Mouse (Mus musculus): ENCODE measurements around the gene Etfdh. TPM values are rescaled to one million over a fixed set of nuclear protein-coding genes. Genes with fewer than 3 reads are reported as not detected.
"Not testable (repeated sequence)": the region's sequence is repeated elsewhere in the genome, so short reads cannot be mapped to it uniquely, and the experiment has no call there.

The Etfdh gene
- polyA plus RNA-seq, 2 experiments, result 21.7 to 40.7 TPM

DNA sequence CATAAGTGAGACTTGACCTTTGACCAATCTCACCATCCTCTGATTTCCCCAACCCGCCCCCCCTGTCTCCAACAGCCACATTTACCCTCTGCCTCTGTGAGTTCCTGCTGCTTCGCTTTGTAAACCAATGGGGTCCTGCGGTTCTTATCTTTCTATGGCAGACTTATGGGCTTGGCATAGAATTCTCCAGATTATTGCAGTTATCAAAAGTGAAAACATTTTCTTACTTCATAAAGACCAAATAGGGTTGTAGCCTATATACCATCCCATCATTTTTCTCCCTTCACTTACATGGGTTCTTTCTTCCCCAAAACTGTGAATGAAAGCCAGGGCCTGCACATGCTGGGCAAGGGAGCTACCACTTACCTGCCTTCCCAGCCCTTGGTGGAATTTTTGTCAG is 55.0 kb downstream of the Etfdh start:
- H3K27me3 ChIP-seq (ENCODE audit: control insufficient read depth, insufficient read depth, low read length), result no peaks in the 10 kb centered on the region
- peak; percentile 97 for ATAC-seq (ENCODE audit: insufficient read depth)
- peak; percentile 86 to 93 (median 90) for DNase-seq (ENCODE audit: low read depth in 3 of 3, low spot score in 3 of 3)
- peak overlapping the region in 1 of 2 experiments; percentile 16; a peak in 1 of 4 replicates for H3K4me3 ChIP-seq (ENCODE audit: insufficient read depth in 1 of 2, low read depth in 2 of 2, low read length in 2 of 2)
- 14% methylated on average over 3 of the region's 3 CpGs for WGBS (ENCODE audit: insufficient replicate concordance)
- no peaks in the 10 kb centered on the region for H3K9me3 ChIP-seq (ENCODE audit: control insufficient read depth, low read length)
- peak overlapping the region; percentile 63 for H3K9ac ChIP-seq (replicated peaks)
- H3K36me3 ChIP-seq (replicated peaks; ENCODE audit: control insufficient read depth, insufficient read depth, low read depth), result no peaks in the 10 kb centered on the region
- H3K4me1 ChIP-seq (replicated peaks; ENCODE audit: control insufficient read depth in 2 of 2, insufficient read depth in 2 of 2, low read length in 1 of 2), result peaks cover 35 to 48% of the 10 kb centered on the region in 2 experiments
- peak overlapping the region; percentile 72 for H3K4me2 ChIP-seq (ENCODE audit: low read depth)
- peak overlapping the region; percentile 98 for H3K27ac ChIP-seq
- TF ChIP-seq EP300 (IDR thresholded peaks at IDR 0.05; ENCODE audit: low read depth) (peak; percentile 96), CTCF (IDR thresholded peaks at IDR 0.05; ENCODE audit: low read depth) (no peak)

DNA sequence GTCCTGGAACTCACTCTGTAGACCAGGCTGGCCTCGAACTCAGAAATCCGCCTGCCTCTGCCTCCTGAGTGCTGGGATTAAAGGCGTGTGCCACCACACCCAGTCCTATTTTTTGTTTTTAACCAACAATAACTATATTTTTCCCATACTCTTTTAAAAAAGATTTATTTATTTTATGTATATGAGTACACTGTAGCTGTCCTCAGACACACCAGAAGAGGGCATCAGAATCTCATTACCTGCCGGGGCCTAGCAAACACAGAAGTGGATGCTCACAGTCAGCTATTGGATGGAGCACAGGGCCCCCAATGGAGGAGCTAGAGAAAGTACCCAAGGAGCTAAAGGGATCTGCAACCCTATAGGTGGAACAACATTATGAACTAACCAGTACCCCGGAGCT is 55.9 kb downstream of the Etfdh start:
- not testable (repeated sequence) for H3K36me3 ChIP-seq (replicated peaks; ENCODE audit: control insufficient read depth, insufficient read depth, low read depth); ATAC-seq (ENCODE audit: insufficient read depth); DNase-seq (ENCODE audit: low read depth in 3 of 3, low spot score in 3 of 3); H3K4me3 ChIP-seq (ENCODE audit: insufficient read depth in 1 of 2, low read depth in 2 of 2, low read length in 2 of 2); H3K4me2 ChIP-seq (ENCODE audit: low read depth); H3K9ac ChIP-seq (replicated peaks); H3K27ac ChIP-seq; H3K9me3 ChIP-seq (ENCODE audit: control insufficient read depth, low read length); H3K27me3 ChIP-seq (ENCODE audit: control insufficient read depth, insufficient read depth, low read length)
- H3K4me1 ChIP-seq (replicated peaks; ENCODE audit: control insufficient read depth in 2 of 2, insufficient read depth in 2 of 2, low read length in 1 of 2), result peaks cover 34 to 47% of the 10 kb centered on the region in 2 experiments
- WGBS (ENCODE audit: insufficient replicate concordance), result 86% methylated on average over 5 of the region's 5 CpGs

GRCm38 (mm10) chr3:79572399-79572798 is 56.9 kb downstream of the Etfdh start:
- DNase-seq (ENCODE audit: low read depth in 3 of 3, low spot score in 3 of 3), result no peak

DNA sequence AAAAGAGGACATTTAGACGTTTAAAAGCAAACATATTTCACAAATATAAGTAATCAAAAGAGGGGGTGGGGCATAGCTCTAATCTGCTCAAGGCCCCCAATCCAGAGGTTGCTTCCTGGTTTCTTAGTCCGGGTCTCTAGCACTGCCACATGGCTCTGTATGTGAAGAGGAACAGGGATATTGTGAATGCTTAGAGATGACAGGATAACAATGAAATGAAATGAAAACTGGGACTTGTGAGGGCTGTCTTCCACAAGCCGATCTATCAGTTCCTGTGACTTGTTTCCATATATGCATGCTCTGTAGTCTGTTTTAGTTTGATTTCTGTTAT is 60.0 kb downstream of the Etfdh start:
- no peak overlapping the region for H3K4me2 ChIP-seq (ENCODE audit: low read depth)
- H3K4me1 ChIP-seq (replicated peaks; ENCODE audit: control insufficient read depth in 2 of 2, insufficient read depth in 2 of 2, low read length in 1 of 2), result peaks cover 25 to 38% of the 10 kb centered on the region in 2 experiments
- H3K27me3 ChIP-seq (ENCODE audit: control insufficient read depth, insufficient read depth, low read length), result no peaks in the 10 kb centered on the region
- H3K27ac ChIP-seq, result no peak overlapping the region
- no peak overlapping the region for H3K4me3 ChIP-seq (ENCODE audit: insufficient read depth in 1 of 2, low read depth in 2 of 2, low read length in 2 of 2)
- no peak for TF ChIP-seq EP300 (IDR thresholded peaks at IDR 0.05; ENCODE audit: low read depth)
- TF ChIP-seq CTCF (IDR thresholded peaks at IDR 0.05; ENCODE audit: low read depth), result no peak
- 77% methylated on average over 3 of the region's 3 CpGs for WGBS (ENCODE audit: insufficient replicate concordance)
- H3K9ac ChIP-seq (replicated peaks), result no peak overlapping the region
- H3K36me3 ChIP-seq (replicated peaks; ENCODE audit: control insufficient read depth, insufficient read depth, low read depth), result no peaks in the 10 kb centered on the region
- no peak for DNase-seq (ENCODE audit: low read depth in 3 of 3, low spot score in 3 of 3)
- no peak for ATAC-seq (ENCODE audit: insufficient read depth)
- no peaks in the 10 kb centered on the region for H3K9me3 ChIP-seq (ENCODE audit: control insufficient read depth, low read length)

More at GRCm38 (mm10) chr3:79572399-79572798, 56.9 kb downstream of the Etfdh start:
- no peak for TF ChIP-seq EP300 (IDR thresholded peaks at IDR 0.05; ENCODE audit: low read depth)
- TF ChIP-seq CTCF (IDR thresholded peaks at IDR 0.05; ENCODE audit: low read depth), result no peak
- Histone ChIP-seq H3K9ac (replicated peaks) (no peak overlapping the region), H3K4me2 (ENCODE audit: low read depth) (no peak overlapping the region), H3K4me3 (ENCODE audit: insufficient read depth in 1 of 2, low read depth in 2 of 2, low read length in 2 of 2) (no peak overlapping the region), H3K27me3 (ENCODE audit: control insufficient read depth, insufficient read depth, low read length) (no peaks in the 10 kb centered on the region), H3K4me1 (replicated peaks; ENCODE audit: control insufficient read depth in 2 of 2, insufficient read depth in 2 of 2, low read length in 1 of 2) (peaks cover 36 to 44% of the 10 kb centered on the region in 2 experiments), H3K36me3 (replicated peaks; ENCODE audit: control insufficient read depth, insufficient read depth, low read depth) (no peaks in the 10 kb centered on the region), H3K9me3 (ENCODE audit: control insufficient read depth, low read length) (no peaks in the 10 kb centered on the region), H3K27ac (no peak overlapping the region; the same call in 1 of the 2 replicates)
- ATAC-seq (ENCODE audit: insufficient read depth), result no peak
- WGBS (ENCODE audit: insufficient replicate concordance), result 59% methylated on average over 3 of the region's 3 CpGs

- peak overlapping the region; percentile 68 for H3K9ac ChIP-seq (replicated peaks)
- TF ChIP-seq EP300 (IDR thresholded peaks at IDR 0.05; ENCODE audit: low read depth) (no peak), CTCF (IDR thresholded peaks at IDR 0.05; ENCODE audit: low read depth) (peak; percentile 58)
- H3K36me3 ChIP-seq (replicated peaks; ENCODE audit: control insufficient read depth, insufficient read depth, low read depth), result no peaks in the 10 kb centered on the region
- ATAC-seq (ENCODE audit: insufficient read depth) (no peak), DNase-seq (ENCODE audit: low read depth in 3 of 3, low spot score in 3 of 3) (no peak)
- no peaks in the 10 kb centered on the region for H3K9me3 ChIP-seq (ENCODE audit: control insufficient read depth, low read length)
- H3K4me1 ChIP-seq (replicated peaks; ENCODE audit: control insufficient read depth in 2 of 2, insufficient read depth in 2 of 2, low read length in 1 of 2), result peaks cover 23 to 36% of the 10 kb centered on the region in 2 experiments
- WGBS (ENCODE audit: insufficient replicate concordance), result 88% methylated on average over 16 of the region's 16 CpGs
- peak overlapping the region; percentile 91 for H3K4me2 ChIP-seq (ENCODE audit: low read depth)
- no peaks in the 10 kb centered on the region for H3K27me3 ChIP-seq (ENCODE audit: control insufficient read depth, insufficient read depth, low read length)
- peak overlapping the region in 1 of 2 experiments; percentile 83; a peak in 2 of 4 replicates for H3K4me3 ChIP-seq (ENCODE audit: insufficient read depth in 1 of 2, low read depth in 2 of 2, low read length in 2 of 2)
- peak overlapping the region; percentile 93 for H3K27ac ChIP-seq
Observed at GRCm38 (mm10) chr3:79568629-79569350, 60.5 kb downstream of the Etfdh start.

All from liver, embryonic 14.5 days (tissue).